Mouse (Mus musculus): ENCODE measurements around the gene Sdccag8.

Sdccag8 gene

GRCm38 (mm10) chr1:176943987-176944386, 129.5 kb downstream of the Sdccag8 start:
- DNase-seq (ENCODE audit: low spot score) = no peak

- DNase-seq (ENCODE audit: low spot score) = no peak
Observed at GRCm38 (mm10) chr1:176944458-176945174, 130.2 kb downstream of the Sdccag8 start.

GRCm38 (mm10) chr1:176945175-176945540, 130.7 kb downstream of the Sdccag8 start:
- no peak for DNase-seq (ENCODE audit: low spot score)

GRCm38 (mm10) chr1:176946031-176946795, 131.8 kb downstream of the Sdccag8 start:
- DNase-seq (ENCODE audit: low spot score) = no peak

- no peak for DNase-seq (ENCODE audit: low spot score)
Observed at GRCm38 (mm10) chr1:176946796-176947181, 132.3 kb downstream of the Sdccag8 start.

GRCm38 (mm10) chr1:176948861-176949260, 134.4 kb downstream of the Sdccag8 start:
- no peak for DNase-seq (ENCODE audit: low spot score)

GRCm38 (mm10) chr1:176949320-176949719, 134.9 kb downstream of the Sdccag8 start:
- DNase-seq (ENCODE audit: low spot score) = no peak

GRCm38 (mm10) chr1:176950061-176950460, 135.6 kb downstream of the Sdccag8 start:
- DNase-seq (ENCODE audit: low spot score) = no peak

- DNase-seq (ENCODE audit: low spot score) = no peak
Observed at GRCm38 (mm10) chr1:176951836-176952235, 137.4 kb downstream of the Sdccag8 start.

GRCm38 (mm10) chr1:176958311-176958710, 143.9 kb downstream of the Sdccag8 start:
- DNase-seq (ENCODE audit: low spot score) = no peak

- no peak for DNase-seq (ENCODE audit: low spot score)
Observed at GRCm38 (mm10) chr1:176961716-176962115, 147.3 kb downstream of the Sdccag8 start.

- DNase-seq (ENCODE audit: low spot score) = no peak
Observed at GRCm38 (mm10) chr1:176962894-176963293, 148.4 kb downstream of the Sdccag8 start.

- DNase-seq (ENCODE audit: low spot score) = no peak
Observed at GRCm38 (mm10) chr1:176967299-176967698, 152.8 kb downstream of the Sdccag8 start.

- DNase-seq (ENCODE audit: low spot score) = no peak
Observed at GRCm38 (mm10) chr1:176970635-176971478, 156.4 kb downstream of the Sdccag8 start.

GRCm38 (mm10) chr1:176971479-176971797, 157.0 kb downstream of the Sdccag8 start:
- no peak for DNase-seq (ENCODE audit: low spot score)

- no peak for DNase-seq (ENCODE audit: low spot score)
Observed at GRCm38 (mm10) chr1:176973356-176974088, 159.1 kb downstream of the Sdccag8 start.

- no peak for DNase-seq (ENCODE audit: low spot score)
Observed at GRCm38 (mm10) chr1:176979235-176979634, 164.8 kb downstream of the Sdccag8 start.

- DNase-seq (ENCODE audit: low spot score) = no peak
Observed at GRCm38 (mm10) chr1:176980140-176980539, 165.7 kb downstream of the Sdccag8 start.

- no peak for DNase-seq (ENCODE audit: low spot score)
Observed at GRCm38 (mm10) chr1:176980801-176981400, 166.4 kb downstream of the Sdccag8 start.

GRCm38 (mm10) chr1:176981511-176981910, 167.1 kb downstream of the Sdccag8 start:
- no peak for DNase-seq (ENCODE audit: low spot score)

- DNase-seq (ENCODE audit: low spot score) = peak; percentile 65
Observed at GRCm38 (mm10) chr1:176982671-176983070, 168.2 kb downstream of the Sdccag8 start.

- DNase-seq (ENCODE audit: low spot score) = no peak
Observed at GRCm38 (mm10) chr1:176985691-176986090, 171.2 kb downstream of the Sdccag8 start.
